Mouse (Mus musculus): ENCODE measurements at regions not wholly inside any gene's neighbourhood (a gene's known extent, or its start where the extent isn't known, plus 50 kb on each side); places are given as distances from the start of the nearest gene placed in this dataset.

- Histone ChIP-seq H3K4me1 (ENCODE audit: control insufficient read depth, insufficient read depth, insufficient read length, low read length) (no peaks in the 10 kb centered on the region), H3K27ac (ENCODE audit: insufficient read depth, low read depth, low read length) (no peak overlapping the region), H3K4me3 (ENCODE audit: low read depth, low read length) (no peak overlapping the region), H3K36me3 (ENCODE audit: control insufficient read depth, insufficient read depth, low read length) (no peaks in the 10 kb centered on the region), H3K27me3 (ENCODE audit: control insufficient read depth, insufficient read depth, low read length) (no peaks in the 10 kb centered on the region)
- 75% methylated on average over 9 of the region's 9 CpGs for WGBS
- no peak for TF ChIP-seq CTCF (IDR thresholded peaks at IDR 0.05; ENCODE audit: extremely low read depth, insufficient read length, insufficient replicate concordance, low read depth, low read length)
- no peak for TF ChIP-seq POLR2A (IDR thresholded peaks at IDR 0.05; ENCODE audit: low read depth, low read length)
Measured at GRCm38 (mm10) chr8:24215510-24216138, 510.0 kb downstream of the Adam3 start.

GRCm38 (mm10) chr8:24214315-24214714 lies 511.3 kb downstream of the Adam3 start:
- whole genome bisulfite sequencing: 69% methylated on average over 4 of the region's 4 CpGs
- Histone ChIP-seq H3K4me1 (ENCODE audit: control insufficient read depth, insufficient read depth, insufficient read length, low read length) (no peaks in the 10 kb centered on the region), H3K4me3 (ENCODE audit: low read depth, low read length) (no peak overlapping the region), H3K27ac (ENCODE audit: insufficient read depth, low read depth, low read length) (no peak overlapping the region), H3K27me3 (ENCODE audit: control insufficient read depth, insufficient read depth, low read length) (no peaks in the 10 kb centered on the region), H3K36me3 (ENCODE audit: control insufficient read depth, insufficient read depth, low read length) (no peaks in the 10 kb centered on the region)
- TF ChIP-seq POLR2A (IDR thresholded peaks at IDR 0.05; ENCODE audit: low read depth, low read length) (no peak), CTCF (IDR thresholded peaks at IDR 0.05; ENCODE audit: extremely low read depth, insufficient read length, insufficient replicate concordance, low read depth, low read length) (no peak)

- Histone ChIP-seq H3K27ac (ENCODE audit: insufficient read depth, low read depth, low read length) (no peak overlapping the region), H3K4me3 (ENCODE audit: low read depth, low read length) (no peak overlapping the region), H3K27me3 (ENCODE audit: control insufficient read depth, insufficient read depth, low read length) (no peaks in the 10 kb centered on the region), H3K36me3 (ENCODE audit: control insufficient read depth, insufficient read depth, low read length) (no peaks in the 10 kb centered on the region), H3K4me1 (ENCODE audit: control insufficient read depth, insufficient read depth, insufficient read length, low read length) (no peaks in the 10 kb centered on the region)
- 80% methylated on average over 3 of the region's 3 CpGs for WGBS
- TF ChIP-seq POLR2A (IDR thresholded peaks at IDR 0.05; ENCODE audit: low read depth, low read length): no peak
- TF ChIP-seq CTCF (IDR thresholded peaks at IDR 0.05; ENCODE audit: extremely low read depth, insufficient read length, insufficient replicate concordance, low read depth, low read length): no peak
Measured at GRCm38 (mm10) chr8:24212216-24213200, 513.1 kb downstream of the Adam3 start.

- Histone ChIP-seq H3K27ac (ENCODE audit: insufficient read depth, low read depth, low read length) (no peak overlapping the region), H3K4me1 (ENCODE audit: control insufficient read depth, insufficient read depth, insufficient read length, low read length) (no peaks in the 10 kb centered on the region), H3K4me3 (ENCODE audit: low read depth, low read length) (no peak overlapping the region), H3K27me3 (ENCODE audit: control insufficient read depth, insufficient read depth, low read length) (no peaks in the 10 kb centered on the region), H3K36me3 (ENCODE audit: control insufficient read depth, insufficient read depth, low read length) (no peaks in the 10 kb centered on the region)
- no peak for TF ChIP-seq CTCF (IDR thresholded peaks at IDR 0.05; ENCODE audit: extremely low read depth, insufficient read length, insufficient replicate concordance, low read depth, low read length)
- no peak for TF ChIP-seq POLR2A (IDR thresholded peaks at IDR 0.05; ENCODE audit: low read depth, low read length)
- 79% methylated on average over 1 of the region's 1 CpGs for WGBS
Measured at GRCm38 (mm10) chr8:24211091-24211490, 514.6 kb downstream of the Adam3 start.

Measured in small intestine, adult 2 months (tissue).